Mouse (Mus musculus) forebrain, embryonic 12.5 days (tissue): ENCODE data around the gene Prr5. TPM values are rescaled to one million over a fixed set of nuclear protein-coding genes. Genes with fewer than 3 reads are reported as not detected.

Experiments
- ATAC-seq: fragments of 200-750 bp; cut with Nextera tagmentation; 2 replicates; pipeline ENCODE4 v1.8.0; 2017; ENCODE audit warnings: moderate TSS enrichment; ENCODE audit not compliant: low FRiP score
- H3K27ac ChIP-seq: fragments of 300-500 bp; sonication (generic); 2 replicates; pipeline ENCODE4 v1.5.1; 2016; ENCODE audit warnings: mild to moderate bottlenecking
- H3K27me3 ChIP-seq: fragments of 300-500 bp; sonication (generic); 2 replicates; pipeline ENCODE4 v1.6.1; 2016; ENCODE audit warnings: mild to moderate bottlenecking
- H3K36me3 ChIP-seq: fragments of 300-500 bp; sonication (generic); replicated peaks from 2 replicates; pipeline ENCODE4 v1.6.1; 2016; ENCODE audit warnings: mild to moderate bottlenecking
- H3K4me1 ChIP-seq: fragments of 300-500 bp; sonication (generic); 2 replicates; pipeline ENCODE4 v1.6.1; 2016
- H3K4me2 ChIP-seq: fragments of 300-500 bp; sonication (generic); 2 replicates; pipeline ENCODE4 v1.6.1; 2016; ENCODE audit warnings: mild to moderate bottlenecking, moderate library complexity
- H3K4me3 ChIP-seq: fragments of 300-500 bp; sonication (generic); replicated peaks from 2 replicates; pipeline ENCODE4 v1.5.1; 2016; ENCODE audit warnings: mild to moderate bottlenecking
- H3K9ac ChIP-seq: fragments of 300-500 bp; sonication (generic); 2 replicates; pipeline ENCODE4 v1.6.1; 2016; ENCODE audit warnings: mild to moderate bottlenecking
- H3K9me3 ChIP-seq: fragments of 300-500 bp; sonication (generic); 2 replicates; pipeline ENCODE4 v1.6.1; 2016
- WGBS: fragments of 180-500 bp; shearing (Covaris S2); methylation state at CpG from one replicate; pipeline ENCODE4 v1.1.7; 2016; 5-methylcytosine and 5-hydroxymethylcytosine counted together
- polyA plus RNA-seq: library from polyadenylated mRNA; unstranded; fragments of >200 nt; fragmentation: Nextera tagmentation; extraction: Ambion mirVana; gene quantifications from 2 replicates; pipeline ENCODE4 v1.2.1, GENCODE M21; 2016

Prr5 gene
- polyA plus RNA-seq, 1 experiment from 2014 or later: 10.1 TPM

DNA sequence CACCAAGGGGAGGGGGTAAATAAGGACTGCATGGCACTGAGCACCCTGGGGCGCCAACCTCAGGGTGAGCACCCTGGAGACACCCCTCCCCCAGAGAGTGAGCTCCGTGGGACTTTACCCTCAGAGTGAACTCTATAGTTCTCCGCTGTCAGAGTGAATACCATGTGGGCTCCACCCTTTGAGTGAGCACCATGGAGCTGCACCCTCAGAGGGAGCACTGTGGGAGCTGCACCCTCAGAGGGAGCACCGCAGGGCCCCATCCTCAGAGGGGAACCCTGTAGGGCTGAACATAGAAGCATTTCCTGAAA lies 2.8 kb downstream of the Prr5 start:
- no peak for ATAC-seq
- Histone ChIP-seq H3K36me3 (no peaks in the 10 kb centered on the region), H3K9me3 (no peaks in the 10 kb centered on the region), H3K4me3 (no peak overlapping the region), H3K27me3 (peaks cover 6% of the 10 kb centered on the region), H3K4me1 (no peaks in the 10 kb centered on the region), H3K4me2 (no peak overlapping the region), H3K9ac (no peak overlapping the region), H3K27ac (no peak overlapping the region)
- 79% methylated on average over 4 of the region's 4 CpGs for whole genome bisulfite sequencing

DNA sequence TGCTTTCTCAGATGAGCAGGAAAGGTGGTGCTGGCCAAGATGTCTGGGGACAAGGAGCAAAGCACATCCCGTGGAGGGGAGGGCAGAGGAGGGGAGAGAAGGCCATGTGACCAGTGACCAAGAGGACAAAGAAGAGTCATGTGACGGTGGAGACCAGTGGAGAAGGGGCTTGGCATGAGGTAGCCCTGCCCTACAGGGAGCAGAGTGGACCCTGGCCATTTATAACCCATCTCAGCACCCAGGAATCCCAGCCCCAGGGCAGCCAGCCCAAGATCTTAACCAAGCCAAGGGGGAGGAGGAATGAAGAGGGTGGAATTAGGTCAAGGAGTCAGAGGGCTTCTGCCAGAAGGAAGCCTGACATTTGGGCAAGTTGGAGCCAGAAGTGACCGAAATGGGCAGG lies 3.2 kb downstream of the Prr5 start:
- 71% methylated on average over 3 of the region's 3 CpGs for WGBS
- no peak overlapping the region for H3K27ac ChIP-seq
- peaks cover 6% of the 10 kb centered on the region for H3K27me3 ChIP-seq
- H3K9me3 ChIP-seq: no peaks in the 10 kb centered on the region
- H3K4me3 ChIP-seq: no peak overlapping the region
- no peak overlapping the region for H3K4me2 ChIP-seq
- no peaks in the 10 kb centered on the region for H3K4me1 ChIP-seq
- H3K9ac ChIP-seq: no peak overlapping the region
- no peaks in the 10 kb centered on the region for H3K36me3 ChIP-seq
- ATAC-seq: no peak

DNA sequence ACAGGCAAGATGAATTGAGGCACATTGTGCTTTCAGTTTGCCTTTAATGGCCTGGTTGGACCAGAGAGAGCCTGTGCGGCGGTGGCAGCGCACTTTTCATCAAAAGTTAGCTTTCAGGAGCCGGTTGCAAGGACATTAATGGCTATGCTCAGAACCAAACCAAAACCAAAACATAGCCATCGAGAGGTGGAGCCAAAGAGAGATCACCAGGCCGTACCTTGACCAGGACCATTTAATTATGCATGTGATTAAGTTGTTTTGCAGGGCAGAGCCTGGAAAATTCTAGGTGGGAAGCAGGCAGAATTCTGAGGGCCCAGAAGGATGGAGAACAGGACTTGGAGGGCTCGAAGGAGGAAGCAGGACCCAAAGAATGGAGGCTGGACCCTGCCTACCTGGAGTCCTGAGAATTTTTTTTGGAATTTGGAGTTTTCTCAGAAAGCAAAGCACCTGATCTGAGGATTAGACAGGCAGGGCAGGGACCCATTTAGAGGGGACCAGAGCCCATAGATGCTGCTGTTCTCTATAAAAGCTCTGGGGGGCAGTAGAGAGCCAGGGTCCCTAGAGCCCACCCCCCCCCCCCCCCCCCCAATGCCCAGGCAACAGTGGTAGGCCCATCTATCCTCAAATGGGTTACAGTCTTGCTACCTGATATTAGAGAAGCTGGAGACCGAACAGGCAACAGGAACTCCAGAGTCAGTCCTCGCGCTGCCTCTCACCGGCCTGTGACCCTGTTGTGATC lies 5.1 kb downstream of the Prr5 start:
- Histone ChIP-seq H3K27me3 (peaks cover 3% of the 10 kb centered on the region; the same call in 1 of the 2 replicates), H3K27ac (no peak overlapping the region), H3K9ac (no peak overlapping the region), H3K4me2 (no peak overlapping the region), H3K9me3 (no peaks in the 10 kb centered on the region), H3K36me3 (no peaks in the 10 kb centered on the region), H3K4me1 (no peaks in the 10 kb centered on the region), H3K4me3 (no peak overlapping the region)
- no peak for ATAC-seq
- 78% methylated on average over 11 of the region's 11 CpGs for WGBS

DNA sequence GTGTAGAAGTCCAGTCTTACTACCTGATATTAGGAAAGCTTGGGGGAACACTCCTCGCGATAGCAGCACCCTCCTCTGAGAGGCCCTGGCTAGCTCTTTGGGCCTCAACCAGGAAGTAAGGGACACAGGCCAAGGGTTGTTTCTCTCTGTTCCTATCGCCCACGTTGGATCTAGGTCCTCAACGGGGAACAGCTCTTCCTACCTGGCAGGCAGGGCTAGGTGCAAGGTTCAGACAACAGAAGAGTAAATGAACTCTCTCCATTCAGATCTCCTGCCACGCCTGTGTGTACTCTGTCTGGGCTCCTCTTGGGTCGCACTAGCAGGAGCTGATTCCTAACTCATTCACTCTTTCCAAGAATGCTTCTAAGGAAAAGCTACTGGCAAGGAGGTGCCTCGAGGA lies 5.9 kb downstream of the Prr5 start:
- Histone ChIP-seq H3K9ac (no peak overlapping the region), H3K27ac (no peak overlapping the region), H3K9me3 (no peaks in the 10 kb centered on the region), H3K4me2 (no peak overlapping the region), H3K36me3 (no peaks in the 10 kb centered on the region), H3K4me1 (no peaks in the 10 kb centered on the region), H3K4me3 (no peak overlapping the region), H3K27me3 (peaks cover 10% of the 10 kb centered on the region)
- 75% methylated on average over 8 of the region's 8 CpGs for WGBS
- no peak for ATAC-seq

DNA sequence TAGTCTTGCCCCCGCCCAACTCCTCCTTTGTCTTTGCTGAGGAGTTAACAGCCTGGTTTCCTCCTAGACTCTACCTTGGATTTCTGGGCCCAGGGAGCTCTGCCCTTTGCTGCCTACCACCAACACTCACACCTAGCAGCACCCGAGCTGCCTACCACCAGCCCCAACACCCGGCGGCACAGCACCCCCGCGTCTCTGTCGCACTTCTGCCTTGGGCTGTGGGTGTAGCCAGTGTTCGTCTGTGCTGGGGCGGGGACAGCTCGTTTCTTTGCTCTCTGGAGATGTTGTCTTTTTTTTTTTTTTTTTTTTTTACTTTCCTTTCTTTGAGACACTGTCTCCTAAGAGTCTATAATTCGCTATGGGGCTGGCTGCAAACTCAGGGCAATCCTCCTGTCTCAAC lies 8.5 kb downstream of the Prr5 start:
- no peaks in the 10 kb centered on the region for H3K36me3 ChIP-seq
- no peak overlapping the region for H3K27ac ChIP-seq
- no peak overlapping the region for H3K4me2 ChIP-seq
- WGBS: 74% methylated on average over 11 of the region's 11 CpGs
- H3K27me3 ChIP-seq: peaks cover 32% of the 10 kb centered on the region
- no peaks in the 10 kb centered on the region for H3K9me3 ChIP-seq
- H3K4me1 ChIP-seq: peaks cover 17% of the 10 kb centered on the region
- no peak overlapping the region for H3K9ac ChIP-seq
- H3K4me3 ChIP-seq: no peak overlapping the region
- ATAC-seq: no peak

DNA sequence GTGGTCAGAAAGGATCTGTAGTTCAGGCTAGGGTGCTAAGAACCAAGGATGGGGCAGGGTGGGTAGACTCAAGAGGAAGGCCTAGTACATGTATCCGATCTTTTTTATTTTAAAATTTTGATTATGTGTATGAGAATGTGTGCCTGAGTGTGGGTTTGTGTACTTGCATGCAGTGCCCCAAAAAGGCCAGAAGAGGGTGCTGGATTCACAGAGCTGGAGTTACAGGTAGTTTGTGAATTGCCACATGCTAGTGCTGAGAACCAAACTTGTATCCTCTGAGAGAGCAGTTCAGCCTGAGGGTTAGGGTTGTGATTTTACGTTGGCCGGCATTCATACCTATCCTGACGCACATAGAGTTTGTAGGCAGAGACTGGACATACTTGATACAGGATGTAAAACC lies 9.7 kb downstream of the Prr5 start:
- Histone ChIP-seq H3K4me1 (peaks cover 17% of the 10 kb centered on the region), H3K9me3 (no peaks in the 10 kb centered on the region), H3K27ac (no peak overlapping the region), H3K27me3 (peaks cover 42% of the 10 kb centered on the region), H3K36me3 (no peaks in the 10 kb centered on the region), H3K4me3 (no peak overlapping the region), H3K9ac (no peak overlapping the region), H3K4me2 (no peak overlapping the region)
- WGBS: 96% methylated on average over 4 of the region's 4 CpGs
- ATAC-seq: no peak

DNA sequence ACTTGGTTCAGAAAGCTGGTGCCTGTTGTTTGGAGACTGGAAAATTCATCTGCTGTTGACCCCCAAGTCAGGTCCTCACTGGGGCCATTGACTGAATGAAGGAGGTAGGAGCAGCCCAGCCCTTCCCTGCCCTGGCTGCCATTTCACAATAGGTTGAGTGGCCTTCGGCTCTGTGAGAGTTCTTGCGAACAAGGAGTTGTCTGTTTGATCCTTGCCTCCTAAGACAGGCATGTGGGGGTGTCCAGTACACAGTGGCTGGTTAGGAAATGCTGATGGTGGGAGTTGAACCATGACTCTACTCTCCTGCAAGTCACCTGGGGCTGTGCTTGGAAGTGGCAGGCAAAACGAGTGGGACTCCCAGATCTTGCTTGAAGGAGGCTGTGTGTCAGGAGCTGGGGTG lies 10.4 kb downstream of the Prr5 start:
- no peaks in the 10 kb centered on the region for H3K36me3 ChIP-seq
- H3K4me2 ChIP-seq: no peak overlapping the region
- H3K27me3 ChIP-seq: peaks cover 42% of the 10 kb centered on the region
- H3K4me1 ChIP-seq: peaks cover 17% of the 10 kb centered on the region
- WGBS: 79% methylated on average over 3 of the region's 3 CpGs
- H3K9me3 ChIP-seq: no peaks in the 10 kb centered on the region
- no peak for ATAC-seq
- no peak overlapping the region for H3K27ac ChIP-seq
- no peak overlapping the region for H3K4me3 ChIP-seq
- H3K9ac ChIP-seq: no peak overlapping the region

DNA sequence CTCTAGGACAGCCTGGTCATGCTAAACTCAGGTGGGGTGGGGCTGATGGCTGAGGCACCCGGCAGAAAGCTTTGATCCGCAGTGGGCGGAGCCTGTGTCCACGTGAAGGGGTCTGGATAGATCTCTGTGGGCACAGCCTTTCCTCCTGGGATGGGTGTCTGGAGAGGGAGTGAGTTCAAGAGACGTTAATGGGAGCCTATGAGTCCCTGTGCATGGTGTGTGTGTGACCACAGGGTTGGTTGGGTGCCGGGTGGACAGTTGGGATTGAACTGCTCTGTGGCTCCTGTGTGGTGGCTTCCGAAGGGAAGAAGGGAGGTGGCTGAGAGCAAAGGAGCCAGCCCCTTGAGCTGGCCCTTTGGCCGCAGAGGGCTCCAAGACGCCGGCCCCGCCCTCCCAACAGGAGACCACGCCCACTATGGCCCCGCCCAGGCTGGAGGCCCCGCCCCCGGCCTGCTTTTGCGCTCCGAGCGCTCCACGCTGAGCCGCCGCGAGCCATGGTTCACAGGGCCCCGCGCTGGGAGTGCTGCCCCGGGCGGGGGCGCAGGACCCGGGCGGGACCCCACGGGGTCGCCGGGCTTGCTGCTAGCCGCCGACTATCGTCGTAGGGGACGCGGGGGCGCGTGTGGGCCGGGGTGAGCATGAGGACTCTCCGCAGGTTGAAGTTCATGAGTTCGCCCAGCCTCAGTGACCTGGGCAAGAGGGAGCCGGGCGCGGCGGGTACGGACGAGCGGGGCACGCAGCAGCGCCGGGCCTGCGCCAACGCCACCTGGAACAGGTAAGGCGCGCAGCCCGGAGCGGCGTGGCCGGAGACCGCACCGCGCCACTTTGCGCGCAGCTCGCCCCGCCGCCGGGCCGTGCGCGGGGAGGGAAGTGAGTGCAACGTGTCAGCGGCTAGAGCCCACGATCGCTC lies 11.4 kb downstream of the Prr5 start:
- peak; percentile 55 for ATAC-seq
- WGBS: under 1% methylated on average over 74 of the region's 77 CpGs
- no peaks in the 10 kb centered on the region for H3K9me3 ChIP-seq
- H3K36me3 ChIP-seq: no peaks in the 10 kb centered on the region
- H3K4me2 ChIP-seq: peak overlapping the region; percentile 82
- no peak overlapping the region; the same call in 1 of the 2 replicates for H3K27ac ChIP-seq
- peaks cover 42% of the 10 kb centered on the region for H3K27me3 ChIP-seq
- peak overlapping the region; percentile 53 for H3K9ac ChIP-seq
- peak overlapping the region; percentile 50 for H3K4me3 ChIP-seq
- H3K4me1 ChIP-seq: peaks cover 17% of the 10 kb centered on the region

DNA sequence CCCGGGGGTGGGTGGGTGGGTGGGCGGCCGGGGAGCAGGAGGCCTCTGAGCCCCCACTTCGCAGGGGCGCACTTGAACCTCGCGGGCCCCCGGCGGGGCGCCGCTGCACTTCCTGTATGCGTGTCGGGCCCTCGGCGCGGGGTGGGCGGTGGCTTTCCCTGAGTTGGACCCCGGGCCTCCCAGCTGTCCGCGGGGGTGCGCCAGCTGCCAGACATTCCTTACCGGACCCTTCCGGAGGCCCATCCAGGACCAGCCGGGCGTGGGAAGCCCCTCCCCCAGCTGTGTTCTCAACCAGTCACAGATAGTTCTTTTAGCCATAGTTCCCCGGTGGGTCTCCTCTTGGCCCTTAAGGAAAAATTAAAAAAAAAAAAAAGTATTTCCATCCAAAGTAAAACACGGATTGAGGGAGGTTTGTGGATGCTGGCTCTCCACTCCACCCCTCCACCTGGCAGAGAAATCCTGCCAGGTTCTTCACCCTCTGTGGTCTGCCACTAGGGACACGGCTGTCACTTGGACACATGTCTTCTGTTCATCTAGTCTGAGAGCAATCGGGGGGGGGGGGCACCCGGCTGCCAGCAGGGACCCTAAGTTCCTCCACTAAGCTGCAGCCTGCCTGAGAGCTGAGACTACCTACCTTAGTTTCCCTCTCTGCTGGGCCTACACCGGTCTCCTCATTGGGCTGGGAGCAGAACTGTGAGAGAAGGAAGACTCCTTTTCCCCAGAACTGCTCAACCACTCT lies 12.2 kb downstream of the Prr5 start:
- Histone ChIP-seq H3K36me3 (no peaks in the 10 kb centered on the region), H3K27ac (no peak overlapping the region), H3K4me2 (peak overlapping the region; percentile 82), H3K9ac (peak overlapping the region; percentile 53), H3K27me3 (peaks cover 42% of the 10 kb centered on the region), H3K9me3 (no peaks in the 10 kb centered on the region), H3K4me1 (peaks cover 17% of the 10 kb centered on the region), H3K4me3 (peak overlapping the region; percentile 50)
- WGBS: 2% methylated on average over 21 of the region's 31 CpGs
- peak; percentile 37; the same call in 1 of the 2 replicates for ATAC-seq

DNA sequence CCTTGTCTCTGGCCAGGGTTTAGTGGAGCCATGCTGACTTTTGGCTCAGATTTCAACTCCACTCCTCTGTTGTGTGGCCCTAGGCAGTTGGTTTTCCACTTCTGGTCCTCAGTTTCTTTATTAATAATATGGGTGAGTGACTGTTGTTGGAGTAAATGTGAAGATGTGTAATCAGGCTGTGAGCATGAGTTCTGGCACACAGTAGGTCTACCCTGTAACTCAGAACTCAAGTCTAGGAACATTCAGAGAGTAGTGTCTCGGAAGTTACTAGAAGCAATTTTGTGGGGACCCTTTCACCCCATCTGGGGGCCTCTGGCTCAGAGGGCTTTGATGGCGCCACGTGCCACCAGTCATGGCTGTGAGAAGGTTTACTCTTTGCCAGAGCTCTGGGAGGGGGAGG lies 12.8 kb downstream of the Prr5 start:
- Histone ChIP-seq H3K9ac (no peak overlapping the region), H3K27me3 (peaks cover 42% of the 10 kb centered on the region), H3K36me3 (no peaks in the 10 kb centered on the region), H3K4me3 (no peak overlapping the region), H3K27ac (no peak overlapping the region), H3K4me1 (peaks cover 17% of the 10 kb centered on the region), H3K9me3 (no peaks in the 10 kb centered on the region), H3K4me2 (peak overlapping the region; percentile 82)
- no peak for ATAC-seq
- WGBS: 72% methylated on average over 3 of the region's 3 CpGs

DNA sequence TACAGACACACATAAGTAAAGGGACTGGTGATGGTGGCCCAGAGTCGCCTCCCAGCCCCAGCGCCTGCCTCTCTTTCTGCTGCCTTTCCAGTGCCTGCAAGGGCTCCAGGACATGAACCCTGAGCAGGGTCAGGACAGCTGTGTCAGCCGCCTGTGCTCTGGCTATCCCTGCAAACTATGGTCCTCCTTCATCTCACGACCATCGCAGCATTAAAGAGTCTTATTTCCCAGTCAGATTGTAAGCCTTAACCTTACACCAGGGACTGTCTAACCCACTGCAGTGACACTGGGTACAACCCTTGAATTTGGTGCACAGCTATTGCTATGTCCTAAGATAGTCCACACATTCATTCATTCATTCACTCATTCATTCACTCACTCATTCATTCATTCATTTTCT lies 13.4 kb downstream of the Prr5 start:
- Histone ChIP-seq H3K4me3 (no peak overlapping the region), H3K4me1 (peaks cover 17% of the 10 kb centered on the region), H3K27me3 (peaks cover 42% of the 10 kb centered on the region), H3K36me3 (no peaks in the 10 kb centered on the region), H3K9ac (no peak overlapping the region), H3K27ac (no peak overlapping the region), H3K4me2 (no peak overlapping the region), H3K9me3 (no peaks in the 10 kb centered on the region)
- whole genome bisulfite sequencing: 79% methylated on average over 5 of the region's 5 CpGs
- ATAC-seq: no peak

DNA sequence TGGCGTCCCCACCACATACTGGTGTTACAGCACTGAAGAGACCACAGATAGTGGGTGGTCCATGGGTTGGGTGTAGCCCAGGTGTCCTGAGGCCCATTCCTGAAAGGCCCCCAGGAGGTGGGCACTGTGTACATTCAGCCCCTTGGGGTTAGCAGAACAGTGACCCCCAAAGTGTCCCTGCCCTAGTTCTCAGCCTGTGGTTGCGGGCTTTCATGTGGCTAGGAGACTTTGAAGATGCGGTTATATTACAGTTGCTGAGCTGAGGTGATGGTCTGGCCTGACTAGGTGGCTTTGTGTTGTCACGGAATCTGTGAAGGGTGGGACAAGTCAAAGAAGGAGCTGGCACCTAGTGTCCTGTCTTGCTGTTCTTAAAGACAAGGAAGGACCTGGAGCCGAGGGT lies 15.1 kb downstream of the Prr5 start:
- Histone ChIP-seq H3K4me1 (peaks cover 17% of the 10 kb centered on the region), H3K27ac (no peak overlapping the region), H3K9me3 (no peaks in the 10 kb centered on the region), H3K4me2 (no peak overlapping the region), H3K36me3 (no peaks in the 10 kb centered on the region), H3K4me3 (no peak overlapping the region), H3K27me3 (peaks cover 42% of the 10 kb centered on the region), H3K9ac (no peak overlapping the region)
- ATAC-seq: no peak
- WGBS: 59% methylated on average over 5 of the region's 5 CpGs
